Mouse (Mus musculus) heart, embryonic 10.5 days (tissue): ENCODE data around the gene Tgm6. TPM values are rescaled to one million over a fixed set of nuclear protein-coding genes. Genes with fewer than 3 reads are reported as not detected.

Source experiments
- DNase-seq: peaks from one replicate; pipeline ENCODE4 v3.0.0-alpha.2; 2017; ENCODE audit warnings: low spot score
- H3K27ac ChIP-seq: fragments of 300-500 bp; sonication (generic); 2 replicates; pipeline ENCODE4 v1.5.1; 2016; ENCODE audit warnings: mild to moderate bottlenecking
- H3K27me3 ChIP-seq: fragments of 300-500 bp; sonication (generic); 2 replicates; pipeline ENCODE4 v1.6.1; 2016; ENCODE audit warnings: mild to moderate bottlenecking; ENCODE audit not compliant: poor library complexity, insufficient read depth, severe bottlenecking
- H3K36me3 ChIP-seq: fragments of 300-500 bp; sonication (generic); 2 replicates; pipeline ENCODE4 v1.6.1; 2016; ENCODE audit warnings: mild to moderate bottlenecking, moderate library complexity
- H3K4me1 ChIP-seq: fragments of 300-500 bp; sonication (generic); 2 replicates; pipeline ENCODE4 v1.6.1; 2016; ENCODE audit warnings: mild to moderate bottlenecking
- H3K4me3 ChIP-seq: fragments of 300-500 bp; sonication (generic); 2 replicates; pipeline ENCODE4 v1.5.1; 2016; ENCODE audit warnings: mild to moderate bottlenecking, moderate library complexity
- H3K9me3 ChIP-seq: fragments of 300-500 bp; sonication (generic); 2 replicates; pipeline ENCODE4 v1.6.1; 2016; ENCODE audit warnings: mild to moderate bottlenecking, moderate library complexity
- WGBS: fragments of 180-500 bp; shearing (Covaris S2); methylation state at CpG from one replicate; pipeline ENCODE4 v1.1.7; 2016; 5-methylcytosine and 5-hydroxymethylcytosine counted together
- polyA plus RNA-seq: library from polyadenylated mRNA; unstranded; fragments of >200 nt; fragmentation: Nextera tagmentation; extraction: Ambion mirVana; gene quantifications from 2 replicates; pipeline ENCODE4 v1.2.1, GENCODE M21; 2016

Gene Tgm6
- polyA plus RNA-seq: not detected in 2 replicates

GRCm38 (mm10) chr2:130112116-130112515 lies at the start of gene Tgm6:
Tgm6 (plus strand) TSS chr2:130112416.
- WGBS: 67% methylated on average over 4 of the region's 4 CpGs
- H3K9me3 ChIP-seq: no peaks in the 10 kb centered on the region
- no peak within 1 kb of the TSS for H3K4me3 ChIP-seq
- H3K27ac ChIP-seq: no peak within 1 kb of the TSS
- DNase-seq: no peak
- no peaks in the 10 kb centered on the region for H3K36me3 ChIP-seq
- H3K27me3 ChIP-seq: no peaks in the 10 kb centered on the region
- H3K4me1 ChIP-seq: peaks cover 7% of the 10 kb centered on the region; the same call in 1 of the 2 replicates

- H3K9me3 ChIP-seq: no peaks in the 10 kb centered on the region
Observed at GRCm38 (mm10) chr2:130068228-130068627, 44.0 kb upstream of the Tgm6 start.

GRCm38 (mm10) chr2:130070396-130070795 lies 41.8 kb upstream of the Tgm6 start:
- Histone ChIP-seq H3K27ac (no peak overlapping the region), H3K36me3 (no peaks in the 10 kb centered on the region), H3K27me3 (no peaks in the 10 kb centered on the region), H3K4me3 (no peak overlapping the region), H3K9me3 (no peaks in the 10 kb centered on the region), H3K4me1 (no peaks in the 10 kb centered on the region)
- WGBS: 80% methylated on average over 2 of the region's 2 CpGs
- no peak for DNase-seq

More at GRCm38 (mm10) chr2:130068228-130068627, 44.0 kb upstream of the Tgm6 start:
- Histone ChIP-seq H3K27me3 (no peaks in the 10 kb centered on the region), H3K27ac (no peak overlapping the region), H3K4me3 (no peak overlapping the region), H3K36me3 (no peaks in the 10 kb centered on the region), H3K4me1 (no peaks in the 10 kb centered on the region)
- no peak for DNase-seq
- WGBS: 28% methylated on average over 3 of the region's 3 CpGs

- Histone ChIP-seq H3K9me3 (no peaks in the 10 kb centered on the region), H3K27ac (no peak overlapping the region), H3K4me1 (peaks cover 7% of the 10 kb centered on the region; the same call in 1 of the 2 replicates), H3K27me3 (no peaks in the 10 kb centered on the region), H3K4me3 (no peak overlapping the region), H3K36me3 (no peaks in the 10 kb centered on the region)
- DNase-seq: no peak
- 72% methylated on average over 4 of the region's 4 CpGs for WGBS
Observed at GRCm38 (mm10) chr2:130112804-130113203, 588 bp downstream of the Tgm6 start.

GRCm38 (mm10) chr2:130113379-130113778 lies 1.2 kb downstream of the Tgm6 start:
- Histone ChIP-seq H3K4me3 (no peak overlapping the region), H3K9me3 (no peaks in the 10 kb centered on the region), H3K27ac (no peak overlapping the region), H3K27me3 (no peaks in the 10 kb centered on the region), H3K36me3 (no peaks in the 10 kb centered on the region), H3K4me1 (peaks cover 7% of the 10 kb centered on the region; the same call in 1 of the 2 replicates)
- 53% methylated on average over 3 of the region's 3 CpGs for WGBS
- DNase-seq: no peak

DNA sequence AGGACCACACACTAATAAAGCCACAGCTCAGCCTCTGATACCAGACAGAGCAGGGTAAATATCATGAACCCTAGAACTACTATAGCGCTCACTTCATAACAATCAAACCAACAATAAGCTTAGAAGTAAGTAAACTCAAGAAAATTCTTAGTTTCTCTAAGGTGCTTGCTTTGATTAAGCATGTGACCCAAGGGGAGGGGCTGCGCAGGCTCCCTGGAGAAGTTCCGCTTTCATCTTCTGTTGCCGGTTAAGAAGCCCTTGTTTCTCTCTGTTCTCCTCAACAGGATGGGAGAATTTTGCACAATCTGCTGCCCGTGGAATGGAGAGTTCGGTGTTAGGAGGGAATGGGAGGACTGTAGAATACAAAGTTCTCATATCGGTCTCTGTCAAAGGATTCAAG lies 6.4 kb downstream of the Tgm6 start:
- Histone ChIP-seq H3K27me3 (no peaks in the 10 kb centered on the region), H3K4me3 (no peak overlapping the region), H3K27ac (no peak overlapping the region), H3K9me3 (no peaks in the 10 kb centered on the region), H3K36me3 (no peaks in the 10 kb centered on the region), H3K4me1 (peaks cover 2% of the 10 kb centered on the region; the same call in 1 of the 2 replicates)
- 76% methylated on average over 7 of the region's 7 CpGs for whole genome bisulfite sequencing
- DNase-seq: no peak

DNA sequence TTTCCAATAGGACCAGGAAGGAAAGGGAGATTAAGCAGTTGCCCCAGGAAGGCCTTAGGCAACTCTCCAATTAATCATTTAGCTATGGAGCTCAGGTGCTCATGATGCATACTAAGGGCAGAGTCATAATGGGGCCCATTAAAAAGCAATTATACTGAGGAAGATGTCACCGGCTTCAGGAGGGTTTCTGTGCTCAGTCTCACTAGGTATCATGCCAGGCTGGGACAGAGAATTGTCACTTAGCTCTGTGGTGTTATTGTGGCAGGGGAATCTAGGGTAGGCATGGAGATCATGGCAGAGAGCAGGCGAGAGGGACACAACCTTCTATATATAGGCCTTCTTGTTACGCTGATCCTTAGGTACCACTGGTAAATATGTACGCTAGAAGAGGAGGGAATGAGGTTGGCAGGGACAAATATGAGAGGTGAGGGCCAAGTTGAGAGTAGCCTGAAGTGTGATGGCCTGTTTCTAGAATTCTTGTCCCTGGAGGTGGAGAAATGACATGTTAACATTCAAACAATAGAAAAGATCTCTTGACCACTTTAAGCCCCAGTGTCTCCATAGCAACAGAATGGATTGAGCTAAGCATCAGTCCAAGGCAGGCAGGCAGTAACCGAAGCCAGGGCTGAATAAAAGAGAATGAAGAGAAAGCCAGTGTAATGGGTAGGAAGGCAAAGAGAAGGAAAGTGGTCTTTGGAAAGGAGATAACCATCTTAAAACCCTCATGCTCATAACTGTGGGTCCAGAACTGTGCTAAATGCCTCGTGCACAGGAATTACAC lies 13.3 kb downstream of the Tgm6 start:
- Histone ChIP-seq H3K27ac (no peak overlapping the region), H3K9me3 (no peaks in the 10 kb centered on the region), H3K4me3 (no peak overlapping the region), H3K27me3 (no peaks in the 10 kb centered on the region), H3K4me1 (no peaks in the 10 kb centered on the region), H3K36me3 (no peaks in the 10 kb centered on the region)
- DNase-seq: no peak
- WGBS: 73% methylated on average over 6 of the region's 6 CpGs

- no peak for DNase-seq
- no peaks in the 10 kb centered on the region for H3K27me3 ChIP-seq
- no peaks in the 10 kb centered on the region for H3K36me3 ChIP-seq
- 51% methylated on average over 1 of the region's 1 CpGs for WGBS
- no peak overlapping the region for H3K27ac ChIP-seq
- no peaks in the 10 kb centered on the region for H3K4me1 ChIP-seq
- no peak overlapping the region for H3K4me3 ChIP-seq
- H3K9me3 ChIP-seq: no peaks in the 10 kb centered on the region
Observed at GRCm38 (mm10) chr2:130126073-130126472, 13.9 kb downstream of the Tgm6 start.

DNA sequence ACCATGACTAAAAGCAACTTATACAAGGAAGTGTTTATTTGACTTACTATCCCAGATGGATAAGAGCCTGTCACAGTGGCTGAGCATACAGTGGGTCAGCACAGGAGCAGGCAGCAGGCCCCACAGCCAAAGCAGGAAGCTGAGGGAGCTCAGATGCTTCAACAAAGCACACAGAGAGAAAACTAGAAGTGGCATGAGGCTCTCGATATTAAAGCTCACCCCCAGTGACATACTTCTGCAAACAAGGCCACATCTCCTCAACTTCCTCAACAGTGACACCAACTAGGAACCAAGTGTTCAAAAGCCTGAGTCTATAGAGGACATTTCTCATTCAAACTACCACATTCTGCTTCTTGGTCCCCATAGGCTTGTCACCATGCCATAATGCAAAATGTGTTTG lies 17.5 kb downstream of the Tgm6 start:
- Histone ChIP-seq H3K9me3 (no peaks in the 10 kb centered on the region), H3K36me3 (no peaks in the 10 kb centered on the region), H3K27me3 (no peaks in the 10 kb centered on the region), H3K4me3 (no peak overlapping the region), H3K27ac (no peak overlapping the region), H3K4me1 (no peaks in the 10 kb centered on the region)
- 47% methylated on average over 1 of the region's 1 CpGs for WGBS
- no peak for DNase-seq

DNA sequence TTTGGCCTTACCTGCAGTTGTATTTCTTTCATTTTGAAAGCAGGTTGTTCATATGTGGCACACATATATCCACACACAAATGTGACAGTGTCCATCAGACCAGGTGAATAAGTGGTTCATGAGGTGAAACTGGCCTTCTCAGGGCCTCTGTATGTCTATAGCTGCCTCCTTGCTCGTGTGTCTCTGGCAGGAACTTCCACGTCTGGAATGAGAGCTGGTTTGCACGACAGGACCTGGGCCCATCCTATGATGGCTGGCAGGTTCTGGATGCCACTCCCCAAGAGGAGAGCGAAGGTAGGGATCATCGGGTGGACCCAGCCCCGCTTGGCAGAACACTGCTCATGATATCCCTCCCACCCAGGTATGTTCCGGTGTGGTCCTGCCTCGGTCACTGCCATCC lies 30.8 kb downstream of the Tgm6 start:
- H3K4me1 ChIP-seq: no peaks in the 10 kb centered on the region
- DNase-seq: no peak
- WGBS: 90% methylated on average over 8 of the region's 8 CpGs
- H3K9me3 ChIP-seq: no peaks in the 10 kb centered on the region
- no peak overlapping the region for H3K4me3 ChIP-seq
- H3K27ac ChIP-seq: no peak overlapping the region
- no peaks in the 10 kb centered on the region for H3K36me3 ChIP-seq
- no peaks in the 10 kb centered on the region for H3K27me3 ChIP-seq

DNA sequence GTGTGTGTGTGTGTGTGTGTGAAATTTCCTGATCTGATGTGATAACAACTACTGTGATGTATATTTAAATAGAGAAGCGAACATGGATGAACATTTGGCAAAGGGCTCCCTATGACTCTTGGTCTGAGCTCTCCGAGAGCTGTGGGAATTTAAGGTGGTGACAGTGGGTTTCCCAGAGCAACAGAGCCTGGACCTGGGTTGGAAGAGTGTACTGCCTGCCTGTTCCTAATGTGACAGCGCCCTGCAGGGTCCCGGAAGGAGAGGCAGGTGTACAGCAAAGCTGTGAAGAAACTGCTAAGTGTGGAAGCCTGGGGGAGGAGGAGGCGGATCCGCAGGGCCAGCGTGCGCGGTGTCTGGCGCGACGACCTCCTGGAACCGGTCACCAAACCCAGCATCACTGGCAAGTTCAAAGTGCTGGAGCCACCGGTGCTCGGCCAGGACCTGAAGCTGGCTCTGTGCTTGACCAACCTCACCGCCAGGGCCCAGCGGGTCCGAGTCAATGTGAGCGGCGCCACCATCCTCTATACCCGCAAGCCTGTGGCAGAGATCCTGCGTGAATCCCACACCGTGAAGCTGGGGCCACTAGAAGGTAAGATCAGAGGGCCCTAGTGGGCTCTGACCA lies 32.6 kb downstream of the Tgm6 start:
- no peaks in the 10 kb centered on the region for H3K27me3 ChIP-seq
- H3K27ac ChIP-seq: no peak overlapping the region
- no peaks in the 10 kb centered on the region for H3K9me3 ChIP-seq
- no peak for DNase-seq
- H3K4me1 ChIP-seq: no peaks in the 10 kb centered on the region
- 70% methylated on average over 23 of the region's 23 CpGs for WGBS
- no peak overlapping the region for H3K4me3 ChIP-seq
- no peaks in the 10 kb centered on the region for H3K36me3 ChIP-seq

DNA sequence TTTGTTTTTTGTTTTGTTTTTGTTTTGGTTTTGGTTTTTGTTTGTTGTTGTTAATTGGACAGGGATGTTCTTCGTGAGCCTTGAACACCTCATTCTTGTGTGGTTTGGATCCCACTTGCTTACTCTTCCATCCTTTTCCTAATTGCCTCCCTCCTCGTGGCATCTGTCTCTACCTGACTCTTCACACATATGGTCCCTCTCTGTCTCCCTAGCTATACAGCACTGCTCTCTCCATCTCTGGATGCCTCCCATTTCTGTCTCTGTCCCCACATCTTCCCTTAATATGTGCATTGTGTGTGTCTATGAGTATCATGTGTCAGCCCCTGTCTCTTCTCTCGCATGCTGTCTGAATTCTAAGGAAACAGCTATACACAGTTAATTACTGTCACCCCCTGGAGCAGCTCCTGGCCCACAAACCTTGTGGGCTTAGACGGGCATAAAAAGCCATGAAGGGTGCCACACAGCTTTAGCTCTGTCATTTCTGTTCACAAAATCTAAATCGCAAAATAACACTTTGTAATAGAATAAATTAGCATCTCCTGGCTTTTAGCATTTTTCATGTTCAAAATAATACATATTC lies 34.0 kb downstream of the Tgm6 start:
- Histone ChIP-seq H3K9me3 (no peaks in the 10 kb centered on the region), H3K4me1 (no peaks in the 10 kb centered on the region), H3K27me3 (no peaks in the 10 kb centered on the region), H3K4me3 (no peak overlapping the region), H3K36me3 (no peaks in the 10 kb centered on the region), H3K27ac (no peak overlapping the region)
- 72% methylated on average over 5 of the region's 5 CpGs for WGBS
- no peak for DNase-seq

GRCm38 (mm10) chr2:130155171-130155570 lies 43.0 kb downstream of the Tgm6 start:
- Histone ChIP-seq H3K4me3 (no peak overlapping the region), H3K4me1 (no peaks in the 10 kb centered on the region; the same call in 1 of the 2 replicates), H3K9me3 (no peaks in the 10 kb centered on the region), H3K27ac (no peak overlapping the region), H3K27me3 (no peaks in the 10 kb centered on the region), H3K36me3 (no peaks in the 10 kb centered on the region)
- DNase-seq: no peak
- 78% methylated on average over 3 of the region's 3 CpGs for WGBS
